Mouse (Mus musculus): ENCODE measurements at regions not wholly inside any gene's neighbourhood (a gene's known extent, or its start where the extent isn't known, plus 50 kb on each side); places are given as distances from the start of the nearest gene placed in this dataset.

GRCm38 (mm10) chr10:96427407-96427806 lies 189.4 kb upstream of the Btg1 start:
- no peak for DNase-seq (ENCODE audit: low spot score in 2 of 2)

GRCm38 (mm10) chr10:96430142-96430541 lies 186.7 kb upstream of the Btg1 start:
- no peak for DNase-seq (ENCODE audit: low spot score in 2 of 2)

- peak in 1 of 2 experiments; percentile 30 for DNase-seq (ENCODE audit: low spot score in 2 of 2)
Observed at GRCm38 (mm10) chr10:96435109-96435508, 181.7 kb upstream of the Btg1 start.

GRCm38 (mm10) chr10:96438398-96439103 lies 178.3 kb upstream of the Btg1 start:
- DNase-seq (ENCODE audit: low spot score in 2 of 2) = no peak

- no peak for DNase-seq (ENCODE audit: low spot score in 2 of 2)
Observed at GRCm38 (mm10) chr10:96442165-96442564, 174.6 kb upstream of the Btg1 start.

- no peak for DNase-seq (ENCODE audit: low spot score in 2 of 2)
Observed at GRCm38 (mm10) chr10:96450266-96450665, 166.5 kb upstream of the Btg1 start.

GRCm38 (mm10) chr10:96454857-96455256 lies 161.9 kb upstream of the Btg1 start:
- no peak for DNase-seq (ENCODE audit: low spot score in 2 of 2)

GRCm38 (mm10) chr10:96458551-96458950 lies 158.3 kb upstream of the Btg1 start:
- DNase-seq (ENCODE audit: low spot score in 2 of 2) = no peak

- DNase-seq (ENCODE audit: low spot score in 2 of 2) = no peak
Observed at GRCm38 (mm10) chr10:96459186-96459585, 157.6 kb upstream of the Btg1 start.

- DNase-seq (ENCODE audit: low spot score in 2 of 2) = no peak
Observed at GRCm38 (mm10) chr10:96460151-96460550, 156.7 kb upstream of the Btg1 start.

- DNase-seq (ENCODE audit: low spot score in 2 of 2) = no peak
Observed at GRCm38 (mm10) chr10:96460617-96461338, 156.0 kb upstream of the Btg1 start.

- DNase-seq (ENCODE audit: low spot score in 2 of 2) = no peak
Observed at GRCm38 (mm10) chr10:96465967-96466366, 150.8 kb upstream of the Btg1 start.

- DNase-seq (ENCODE audit: low spot score in 2 of 2) = no peak
Observed at GRCm38 (mm10) chr10:96466845-96467244, 150.0 kb upstream of the Btg1 start.

- no peak for DNase-seq (ENCODE audit: low spot score in 2 of 2)
Observed at GRCm38 (mm10) chr10:96467661-96468060, 149.1 kb upstream of the Btg1 start.

- DNase-seq (ENCODE audit: low spot score in 2 of 2) = no peak
Observed at GRCm38 (mm10) chr10:96471523-96471922, 145.3 kb upstream of the Btg1 start.

- DNase-seq (ENCODE audit: low spot score in 2 of 2) = no peak
Observed at GRCm38 (mm10) chr10:96479350-96479749, 137.5 kb upstream of the Btg1 start.

- no peak for DNase-seq (ENCODE audit: low spot score in 2 of 2)
Observed at GRCm38 (mm10) chr10:96479786-96480185, 137.0 kb upstream of the Btg1 start.

- DNase-seq (ENCODE audit: low spot score in 2 of 2) = no peak
Observed at GRCm38 (mm10) chr10:96480453-96481324, 136.1 kb upstream of the Btg1 start.

- no peak for DNase-seq (ENCODE audit: low spot score in 2 of 2)
Observed at GRCm38 (mm10) chr10:96481325-96481638, 135.5 kb upstream of the Btg1 start.

GRCm38 (mm10) chr10:96486724-96487123 lies 130.1 kb upstream of the Btg1 start:
- DNase-seq (ENCODE audit: low spot score in 2 of 2) = no peak

- no peak for DNase-seq (ENCODE audit: low spot score in 2 of 2)
Observed at GRCm38 (mm10) chr10:96493706-96494105, 123.1 kb upstream of the Btg1 start.

- DNase-seq (ENCODE audit: low spot score in 2 of 2) = no peak
Observed at GRCm38 (mm10) chr10:96496700-96497099, 120.1 kb upstream of the Btg1 start.

- no peak for DNase-seq (ENCODE audit: low spot score in 2 of 2)
Observed at GRCm38 (mm10) chr10:96497482-96497881, 119.3 kb upstream of the Btg1 start.
